Comparison of ENCODE assay signal across 23 mouse cellular contexts in the genomic region with DNA sequence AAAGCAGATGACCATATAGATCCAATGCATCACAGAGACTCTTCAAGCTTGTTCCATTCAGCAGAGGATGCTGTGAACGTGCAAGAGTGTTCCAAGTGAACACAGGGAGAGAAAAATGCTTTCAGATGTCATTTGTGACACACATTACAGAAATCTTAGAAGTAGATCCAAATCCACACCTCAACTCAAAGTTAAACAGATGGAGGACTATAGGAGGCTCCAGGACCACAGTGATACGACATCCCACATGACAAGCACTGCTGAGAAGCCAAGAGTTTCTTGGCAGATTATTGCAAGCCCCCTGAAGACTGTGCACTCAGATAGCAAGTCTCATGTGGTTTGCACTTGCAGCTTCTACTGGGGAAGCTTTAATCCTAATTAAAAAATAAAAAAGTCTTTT. TPM values are rescaled to one million over a fixed set of nuclear protein-coding genes. Genes with fewer than 3 reads are reported as not detected.
DNase-seq lines count a peak whose midpoint lies in the region; ATAC-seq and TF ChIP-seq lines count a peak whose summit lies in the region.
"Had no signal": no experiment of that assay in that cellular context is flagged by ENCODE, and none has a peak within 500 bp of the region (broad histone marks: within the 10 kb centered on the region; RNA-seq: fewer than 3 reads in every experiment).

No protein-coding gene starts in this region.

- H3K4me1 ChIP-seq in forebrain, embryonic 13.5 days: no peaks in the 10 kb centered on the region
- no peaks in the 10 kb centered on the region for H3K4me1 ChIP-seq in forebrain, embryonic 10.5 days
- H3K4me1 ChIP-seq in hindbrain, postnatal 0 days (ENCODE audit: insufficient read depth, low read length): no peaks in the 10 kb centered on the region
- 0 out of 2 replicates have a peak, but pooled peaks cover 5% of the 10 kb centered on the region for H3K4me1 ChIP-seq in hindbrain, embryonic 14.5 days (replicated peaks; ENCODE audit: control insufficient read depth, insufficient read depth, low read length)
- 0 out of 2 replicates have a peak, but pooled peaks cover 3% of the 10 kb centered on the region for H3K4me1 ChIP-seq in neural tube, embryonic 14.5 days (ENCODE audit: control insufficient read depth, insufficient read depth, low read length)
- H3K4me1 ChIP-seq in midbrain, postnatal 0 days (ENCODE audit: insufficient read depth, low read length): 0 out of 2 replicates have a peak, but pooled peaks cover 6% of the 10 kb centered on the region
- H3K4me1 ChIP-seq: heart, embryonic 10.5 days; limb, embryonic 13.5 days; liver, embryonic 12.5 days; midbrain, embryonic 12.5 days; stomach, embryonic 15.5 days had no signal

- H3K27ac ChIP-seq in forebrain, embryonic 13.5 days: peak overlapping the region; percentile 44
- no peak overlapping the region for H3K27ac ChIP-seq in forebrain, embryonic 10.5 days
- peak overlapping the region; percentile 72 for H3K27ac ChIP-seq in hindbrain, postnatal 0 days
- H3K27ac ChIP-seq in hindbrain, embryonic 14.5 days: no peak overlapping the region
- H3K27ac ChIP-seq in neural tube, embryonic 14.5 days (ENCODE audit: low read depth, low read length): 0 out of 2 replicates have a peak overlapping the region, but pooled peaks have one; percentile 16
- H3K27ac ChIP-seq in midbrain, postnatal 0 days (ENCODE audit: low read depth, low read length): no peak overlapping the region
- H3K27ac ChIP-seq: gastrocnemius, adult 2 months; heart, embryonic 10.5 days; limb, embryonic 13.5 days; liver, embryonic 12.5 days; midbrain, embryonic 12.5 days; stomach, embryonic 15.5 days had no signal

- no peak overlapping the region for H3K4me2 ChIP-seq in forebrain, embryonic 13.5 days
- no peak overlapping the region for H3K4me2 ChIP-seq in hindbrain, postnatal 0 days (ENCODE audit: low read depth, low read length)
- H3K4me2 ChIP-seq in hindbrain, embryonic 14.5 days (replicated peaks): no peak overlapping the region
- H3K4me2 ChIP-seq in neural tube, embryonic 14.5 days (ENCODE audit: low read depth, low read length): no peak overlapping the region
- no peak overlapping the region for H3K4me2 ChIP-seq in midbrain, postnatal 0 days (ENCODE audit: low read depth, low read length, poor library complexity, severe bottlenecking)
- H3K4me2 ChIP-seq: limb, embryonic 13.5 days; liver, embryonic 12.5 days; midbrain, embryonic 12.5 days; stomach, embryonic 15.5 days had no signal

- H3K36me3 ChIP-seq in forebrain, embryonic 13.5 days (ENCODE audit: poor library complexity, severe bottlenecking): no peaks in the 10 kb centered on the region
- no peaks in the 10 kb centered on the region for H3K36me3 ChIP-seq in forebrain, embryonic 10.5 days (replicated peaks)
- H3K36me3 ChIP-seq in hindbrain, postnatal 0 days (ENCODE audit: insufficient read depth, low read length): no peaks in the 10 kb centered on the region
- H3K36me3 ChIP-seq in hindbrain, embryonic 14.5 days (replicated peaks; ENCODE audit: control insufficient read depth, insufficient read depth): no peaks in the 10 kb centered on the region
- no peaks in the 10 kb centered on the region for H3K36me3 ChIP-seq in neural tube, embryonic 14.5 days (ENCODE audit: control insufficient read depth, insufficient read depth, low read length)
- H3K36me3 ChIP-seq in midbrain, postnatal 0 days (ENCODE audit: insufficient read depth, low read length): no peaks in the 10 kb centered on the region
- H3K36me3 ChIP-seq: heart, embryonic 10.5 days; limb, embryonic 13.5 days; liver, embryonic 12.5 days; midbrain, embryonic 12.5 days; stomach, embryonic 15.5 days had no signal

- H3K27me3 ChIP-seq in forebrain, embryonic 13.5 days: no peaks in the 10 kb centered on the region
- H3K27me3 ChIP-seq in forebrain, embryonic 10.5 days (ENCODE audit: poor library complexity, severe bottlenecking): no peaks in the 10 kb centered on the region
- no peaks in the 10 kb centered on the region for H3K27me3 ChIP-seq in hindbrain, postnatal 0 days (ENCODE audit: insufficient read depth, low read length)
- no peaks in the 10 kb centered on the region for H3K27me3 ChIP-seq in hindbrain, embryonic 14.5 days (ENCODE audit: control insufficient read depth, insufficient read depth, low read length)
- no peaks in the 10 kb centered on the region for H3K27me3 ChIP-seq in neural tube, embryonic 14.5 days (ENCODE audit: control insufficient read depth, insufficient read depth, low read length)
- H3K27me3 ChIP-seq in midbrain, postnatal 0 days (ENCODE audit: insufficient read depth, low read length): no peaks in the 10 kb centered on the region
- H3K27me3 ChIP-seq: limb, embryonic 13.5 days; liver, embryonic 12.5 days; midbrain, embryonic 12.5 days; stomach, embryonic 15.5 days had no signal

- no peak overlapping the region for H3K4me3 ChIP-seq in forebrain, embryonic 13.5 days
- H3K4me3 ChIP-seq in forebrain, embryonic 10.5 days: no peak overlapping the region
- no peak overlapping the region for H3K4me3 ChIP-seq in hindbrain, postnatal 0 days (ENCODE audit: low read length)
- no peak overlapping the region for H3K4me3 ChIP-seq in hindbrain, embryonic 14.5 days (replicated peaks; ENCODE audit: low read length)
- H3K4me3 ChIP-seq in neural tube, embryonic 14.5 days (ENCODE audit: low read depth, low read length): no peak overlapping the region
- no peak overlapping the region for H3K4me3 ChIP-seq in midbrain, postnatal 0 days (ENCODE audit: low read depth, low read length)
- H3K4me3 ChIP-seq: gastrocnemius, adult 2 months; heart, embryonic 10.5 days; limb, embryonic 13.5 days; liver, embryonic 12.5 days; midbrain, embryonic 12.5 days; stomach, embryonic 15.5 days had no signal

- no peak for TF ChIP-seq CTCF in hindbrain, postnatal 0 days (IDR thresholded peaks at IDR 0.05; ENCODE audit: low read depth)
- no peak for TF ChIP-seq CTCF in midbrain, postnatal 0 days (IDR thresholded peaks at IDR 0.05)

- no peaks in the 10 kb centered on the region for H3K9me3 ChIP-seq in forebrain, embryonic 13.5 days (replicated peaks)
- H3K9me3 ChIP-seq in forebrain, embryonic 10.5 days: no peaks in the 10 kb centered on the region
- H3K9me3 ChIP-seq in hindbrain, postnatal 0 days (ENCODE audit: low read length): no peaks in the 10 kb centered on the region
- H3K9me3 ChIP-seq in hindbrain, embryonic 14.5 days (ENCODE audit: control insufficient read depth, low read length): no peaks in the 10 kb centered on the region
- no peaks in the 10 kb centered on the region for H3K9me3 ChIP-seq in neural tube, embryonic 14.5 days (ENCODE audit: control insufficient read depth, low read length)
- H3K9me3 ChIP-seq in midbrain, postnatal 0 days (ENCODE audit: low read length): no peaks in the 10 kb centered on the region
- H3K9me3 ChIP-seq: heart, embryonic 10.5 days; limb, embryonic 13.5 days; liver, embryonic 12.5 days; midbrain, embryonic 12.5 days; stomach, embryonic 15.5 days had no signal

- DNase-seq in forebrain, embryonic 10.5 days (ENCODE audit: extremely low spot score, low spot score): no peak
- DNase-seq in hindbrain, postnatal 0 days (ENCODE audit: low spot score): peak; percentile 34
- no peak for DNase-seq in hindbrain, embryonic 14.5 days (ENCODE audit: low spot score)
- no peak for DNase-seq in neural tube, embryonic 10.5 days (ENCODE audit: extremely low spot score, low spot score)
- DNase-seq in midbrain, postnatal 0 days (ENCODE audit: low spot score): peak; percentile 60
- no peak for DNase-seq in heart, adult 18-20 months
- DNase-seq: adrenal gland, adult 8-10 months; gastrocnemius, adult 2 months; kidney, adult 8-10 months; kidney, postnatal 10 days; lung, adult 18-20 months; lung, postnatal 10 days; thymus, postnatal 25 days had no signal

- H3K9ac ChIP-seq in forebrain, embryonic 13.5 days: no peak overlapping the region
- no peak overlapping the region for H3K9ac ChIP-seq in hindbrain, postnatal 0 days (replicated peaks; ENCODE audit: low read length)
- no peak overlapping the region for H3K9ac ChIP-seq in hindbrain, embryonic 14.5 days
- no peak overlapping the region for H3K9ac ChIP-seq in neural tube, embryonic 14.5 days (replicated peaks; ENCODE audit: low read depth, low read length)
- no peak overlapping the region for H3K9ac ChIP-seq in midbrain, postnatal 0 days (replicated peaks; ENCODE audit: low read length, poor library complexity, severe bottlenecking)
- H3K9ac ChIP-seq: limb, embryonic 13.5 days; liver, embryonic 12.5 days; midbrain, embryonic 12.5 days; stomach, embryonic 15.5 days had no signal

- 67% methylated on average over 2 of the region's 2 CpGs for WGBS in forebrain, embryonic 13.5 days
- 82% methylated on average over 2 of the region's 2 CpGs for WGBS in forebrain, embryonic 10.5 days
- 38% methylated on average over 2 of the region's 2 CpGs for WGBS in hindbrain, postnatal 0 days
- WGBS in hindbrain, embryonic 14.5 days: 68% methylated on average over 2 of the region's 2 CpGs
- 63% methylated on average over 2 of the region's 2 CpGs for WGBS in neural tube, embryonic 14.5 days
- 43% methylated on average over 2 of the region's 2 CpGs for WGBS in midbrain, postnatal 0 days

- peak; percentile 92; the same call in 1 of the 2 replicates for ATAC-seq in forebrain, embryonic 13.5 days
- peak; percentile 87 for ATAC-seq in hindbrain, postnatal 0 days
- no peak; the same call in 1 of the 2 replicates for ATAC-seq in hindbrain, embryonic 14.5 days (ENCODE audit: low FRiP score)
- no peak for ATAC-seq in neural tube, embryonic 14.5 days (ENCODE audit: low read depth)
- 0 out of 2 replicates have a peak, but pooled peaks have one; percentile 50 for ATAC-seq in midbrain, postnatal 0 days (ENCODE audit: low FRiP score)
- ATAC-seq: liver, embryonic 12.5 days had no signal

RNA-seq across cellular contexts. Expression of gene Rgs7bp, which starts 53.0 kb away (rescaled TPM):
- 2.2 and 2.7 TPM in 2 replicates for polyA plus RNA-seq in forebrain, embryonic 13.5 days (2015; fragmentation: Nextera tagmentation; extraction: Ambion mirVana)
- polyA plus RNA-seq in forebrain, embryonic 10.5 days (2016; fragmentation: Nextera tagmentation; extraction: Ambion mirVana): 0.46 and 0.55 TPM in 2 replicates
- total RNA-seq in hindbrain, postnatal 0 days (2014; rRNA removed): 18.5 and 19.8 TPM in 2 replicates
- 11.6 and 11.8 TPM in 2 replicates for polyA plus RNA-seq in hindbrain, postnatal 0 days (2015; fragmentation: Nextera tagmentation; extraction: Ambion mirVana)
- 7.0 and 8.2 TPM in 2 replicates for polyA plus RNA-seq in hindbrain, embryonic 14.5 days (2014; fragmentation: Nextera tagmentation; extraction: Ambion mirVana)
- polyA plus RNA-seq in neural tube, embryonic 14.5 days (2014; fragmentation: Nextera tagmentation; extraction: Ambion mirVana): 10.6 and 14.9 TPM in 2 replicates
- total RNA-seq in midbrain, postnatal 0 days (2014; rRNA removed): 13.1 and 16.8 TPM in 2 replicates
- polyA plus RNA-seq in midbrain, postnatal 0 days (2015; fragmentation: Nextera tagmentation; extraction: Ambion mirVana): 6.9 and 7.2 TPM in 2 replicates
- total RNA-seq in heart, adult 18-20 months (2021): 1 to 10 TPM; 6.1 to 7.0 TPM
- total RNA-seq: MEL; neutrophil, adult 5-6 weeks had no signal
- polyA plus RNA-seq: C2C12 had no signal

Comparison
In these comparisons a context has a peak if more than half of its experiments do, and no peak if none do; other contexts are left out.
1. ATAC-seq: peak in forebrain, embryonic 13.5 days (single experiment), hindbrain, postnatal 0 days (single experiment) and midbrain, postnatal 0 days (single experiment); none in hindbrain, embryonic 14.5 days (single experiment) and neural tube, embryonic 14.5 days (single experiment).
2. H3K27ac ChIP-seq: peak in forebrain, embryonic 13.5 days (single experiment), hindbrain, postnatal 0 days (single experiment) and neural tube, embryonic 14.5 days (single experiment); none in forebrain, embryonic 10.5 days (single experiment), hindbrain, embryonic 14.5 days (single experiment) and midbrain, postnatal 0 days (single experiment).
3. DNase-seq: peak in hindbrain, postnatal 0 days (single experiment) and midbrain, postnatal 0 days (single experiment); none in forebrain, embryonic 10.5 days (single experiment), hindbrain, embryonic 14.5 days (single experiment), neural tube, embryonic 10.5 days (single experiment) and heart, adult 18-20 months (0 of 2).